Mouse (Mus musculus): ENCODE results near the gene Chaf1b.

DNA sequence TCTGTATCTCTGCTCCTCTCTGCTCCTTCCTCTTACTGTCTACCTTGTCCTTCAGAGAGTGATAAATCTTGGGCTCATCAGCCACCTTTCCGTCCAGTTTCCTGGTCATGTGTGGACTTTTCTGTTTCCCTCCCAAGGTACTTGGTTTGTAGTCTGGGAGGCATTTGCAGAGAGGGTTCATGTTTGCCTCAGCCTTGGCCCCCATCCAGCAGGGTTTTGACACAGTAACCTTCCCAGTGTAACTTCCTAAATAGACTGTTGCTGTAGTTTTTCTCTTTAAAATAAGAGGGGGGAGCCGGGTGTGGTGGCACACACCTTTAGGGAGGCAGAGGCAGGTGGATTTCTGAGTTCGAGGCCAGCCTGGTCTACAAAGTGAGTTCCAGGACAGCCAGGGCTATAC lies 26.2 kb downstream of the Chaf1b start:
- TF ChIP-seq POLR2A (IDR thresholded peaks at IDR 0.05; ENCODE audit: insufficient read depth, low read depth, low read length) (no peak), CTCF (IDR thresholded peaks at IDR 0.05; ENCODE audit: insufficient read depth, low read depth, low read length) (no peak)
